Mouse (Mus musculus) urinary bladder, adult 18-20 months (tissue): ENCODE measurements around the gene Ugt1a10.
"Not testable (repeated sequence)": the region's sequence is repeated elsewhere in the genome, so short reads cannot be mapped to it uniquely, and the experiment has no call there.

Experiments
- DNase-seq, 2 experiments: peaks; one replicate each; pipeline ENCODE4 v3.0.0; 2022; ENCODE audit warnings: low spot score in 2 of 2, mixed read lengths in 2 of 2

Ugt1a10 gene

DNA sequence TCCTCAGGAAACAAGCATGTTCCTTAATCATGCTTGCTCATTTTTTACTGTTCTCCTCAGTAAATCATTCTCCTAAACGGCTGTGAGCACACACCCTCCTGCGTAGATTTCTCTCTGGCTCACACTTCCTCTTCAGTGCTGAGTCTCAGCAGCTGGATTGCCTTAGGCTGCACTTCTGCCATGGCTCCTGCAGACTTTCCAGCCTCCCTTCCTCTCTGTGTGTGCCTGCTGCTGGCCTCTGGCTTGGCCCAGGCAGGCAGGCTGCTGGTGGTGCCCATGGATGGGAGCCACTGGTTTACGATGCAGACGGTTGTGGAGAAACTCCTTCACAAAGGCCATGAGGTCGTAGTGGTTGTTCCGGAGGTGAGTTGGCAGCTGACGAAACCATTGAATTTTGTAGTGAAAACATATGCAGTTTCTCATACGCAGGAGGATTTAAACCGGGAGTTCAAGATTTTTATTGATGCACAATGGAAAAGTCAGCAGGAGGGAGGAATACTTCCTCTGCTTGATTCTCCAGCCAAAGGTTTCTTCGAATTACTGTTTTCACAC is 39.8 kb downstream of the Ugt1a10 start, which contains the start of gene Ugt1a7c:
TSS of gene Ugt1a7c (plus strand) at position 122 of the 552 bp plus-strand sequence.
- DNase-seq, result peak; percentile 57 to 60

DNA sequence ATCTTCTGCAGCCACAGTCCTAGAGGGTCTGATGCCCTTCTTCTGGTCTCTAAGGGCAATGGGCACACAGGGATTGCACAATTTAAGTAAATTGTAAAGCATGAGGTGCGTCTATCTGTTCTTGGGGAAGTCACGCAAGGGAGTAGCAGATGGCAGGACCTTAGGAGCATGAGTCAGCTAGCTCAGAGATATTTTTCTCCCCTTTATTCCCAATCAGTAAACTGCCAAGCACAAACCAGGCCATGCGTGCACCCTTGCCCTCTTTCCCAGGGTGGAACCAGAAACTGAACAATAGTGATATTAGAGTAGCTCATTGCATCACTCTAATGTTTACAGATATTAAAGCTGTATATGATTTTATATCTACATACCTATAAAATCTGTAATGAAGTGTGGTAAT is 43.4 kb downstream of the Ugt1a10 start:
- peak in 1 of 2 experiments; percentile 45 for DNase-seq

GRCm38 (mm10) chr1:88099691-88100090 is 44.5 kb downstream of the Ugt1a10 start:
- DNase-seq, result not testable (repeated sequence)

DNA sequence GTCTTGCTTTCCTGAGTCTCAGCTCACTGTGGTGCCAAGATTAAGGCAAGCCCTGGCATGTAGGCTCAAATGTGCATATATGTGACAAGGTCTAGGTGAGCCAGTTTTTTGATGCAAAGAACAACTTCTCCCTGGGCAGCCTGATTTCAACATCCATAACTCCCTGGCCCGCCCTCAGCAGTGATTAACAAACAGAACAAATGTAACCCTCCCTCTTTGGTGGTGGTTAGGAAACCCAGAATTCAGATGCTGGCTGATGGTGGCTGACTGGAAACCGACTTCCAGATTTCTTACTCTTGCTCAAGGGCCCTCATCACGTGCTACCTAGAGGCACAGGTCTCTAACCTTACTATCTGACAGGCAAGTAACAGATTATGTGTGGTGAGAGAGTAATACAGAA is 47.8 kb downstream of the Ugt1a10 start, which contains the start of gene Ugt1a6b:
TSS of gene Ugt1a6b (plus strand) at position 234 of the 400 bp plus-strand sequence.
- peak in 1 of 2 experiments; percentile 62 for DNase-seq

GRCm38 (mm10) chr1:88103697-88104468 is 48.7 kb downstream of the Ugt1a10 start:
- DNase-seq, result not testable (repeated sequence)

- DNase-seq, result no peak
Observed at GRCm38 (mm10) chr1:88104667-88105430, 49.7 kb downstream of the Ugt1a10 start.

GRCm38 (mm10) chr1:88105656-88106055 is 50.5 kb downstream of the Ugt1a10 start:
- DNase-seq, result no peak

GRCm38 (mm10) chr1:88109027-88109557 is 53.9 kb downstream of the Ugt1a10 start:
- DNase-seq, result not testable (repeated sequence)

- not testable (repeated sequence) for DNase-seq
Observed at GRCm38 (mm10) chr1:88109604-88110003, 54.4 kb downstream of the Ugt1a10 start.

DNA sequence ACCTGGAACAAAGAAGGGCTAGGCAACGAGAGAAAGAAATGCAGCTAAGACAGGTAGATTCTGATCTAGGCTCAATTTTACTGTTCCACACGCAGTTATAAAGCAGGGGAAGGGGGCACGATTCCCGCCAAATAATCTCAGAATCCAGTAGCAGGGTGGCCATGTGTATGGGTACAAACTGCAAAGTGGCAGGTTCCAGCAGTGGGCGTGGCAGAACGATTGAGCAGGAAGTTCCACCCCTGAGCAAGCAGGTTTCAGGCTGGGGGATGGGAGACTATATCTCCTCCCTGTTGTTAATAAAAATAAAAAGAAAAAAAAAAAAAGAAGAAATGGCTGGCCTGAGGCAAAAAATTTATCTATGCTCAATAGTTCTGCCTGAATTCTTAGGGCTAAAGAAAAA is 57.6 kb downstream of the Ugt1a10 start:
- not testable (repeated sequence) for DNase-seq

GRCm38 (mm10) chr1:88120550-88120949 is 65.4 kb downstream of the Ugt1a10 start:
- DNase-seq, result not testable (repeated sequence)

- not testable (repeated sequence) for DNase-seq
Observed at GRCm38 (mm10) chr1:88121521-88121920, 66.3 kb downstream of the Ugt1a10 start.

- DNase-seq, result not testable (repeated sequence)
Observed at GRCm38 (mm10) chr1:88125827-88126360, 70.7 kb downstream of the Ugt1a10 start.

- DNase-seq, result not testable (repeated sequence)
Observed at GRCm38 (mm10) chr1:88129091-88129490, 73.9 kb downstream of the Ugt1a10 start.

- not testable (repeated sequence) for DNase-seq
Observed at GRCm38 (mm10) chr1:88130223-88130622, 75.0 kb downstream of the Ugt1a10 start.

DNA sequence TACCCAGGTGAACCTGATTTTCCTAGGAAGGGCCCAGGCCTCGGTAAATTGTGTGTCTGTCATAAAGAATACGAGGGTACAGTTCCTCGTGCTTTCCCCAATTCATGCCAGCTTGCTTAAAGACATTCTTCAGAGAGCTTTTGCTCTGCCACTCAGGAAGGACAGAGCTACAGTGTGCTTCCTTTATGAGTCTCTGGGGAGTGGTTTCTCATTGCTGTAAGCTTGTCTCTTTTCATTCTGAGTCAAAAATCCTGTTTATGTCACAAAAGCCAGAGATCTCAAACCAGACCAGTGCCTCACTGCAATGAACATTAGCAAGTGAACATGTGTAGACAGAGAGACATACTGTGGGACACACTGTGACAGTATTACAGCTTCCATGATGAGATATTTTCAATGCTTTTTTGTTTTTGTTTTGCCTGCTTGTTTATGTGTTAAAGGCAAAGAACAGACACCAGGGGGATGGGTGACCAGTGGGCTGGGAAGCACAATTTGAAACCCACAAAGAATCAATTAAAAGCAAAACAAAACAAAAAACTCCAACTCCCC is 78.8 kb downstream of the Ugt1a10 start:
- no peak for DNase-seq

GRCm38 (mm10) chr1:88134457-88135011 is 79.3 kb downstream of the Ugt1a10 start, which contains the start of gene Ugt1a6a:
TSS of gene Ugt1a6a (plus strand) at chr1:88134809.
- peak; percentile 48 to 84 for DNase-seq

GRCm38 (mm10) chr1:88135229-88135904 is 80.2 kb downstream of the Ugt1a10 start:
- not testable (repeated sequence) for DNase-seq

GRCm38 (mm10) chr1:88136646-88137045 is 81.5 kb downstream of the Ugt1a10 start:
- DNase-seq, result no peak

GRCm38 (mm10) chr1:88137264-88137663 is 82.1 kb downstream of the Ugt1a10 start:
- no peak for DNase-seq
